Mouse (Mus musculus) limb, embryonic 12.5 days (tissue): ENCODE measurements around the gene Cd80. TPM values are rescaled to one million over a fixed set of nuclear protein-coding genes. Genes with fewer than 3 reads are reported as not detected.

Experiments used
- ATAC-seq: fragments of 200-750 bp; cut with Nextera tagmentation; 2 replicates; pipeline ENCODE4 v1.8.0; 2017; ENCODE audit warnings: low read depth, moderate TSS enrichment; ENCODE audit not compliant: insufficient number of reproducible peaks, insufficient read depth, low FRiP score, low TSS enrichment
- H3K27ac ChIP-seq: fragments of 300-500 bp; sonication (generic); 2 replicates; pipeline ENCODE4 v1.5.1; 2016; ENCODE audit warnings: mild to moderate bottlenecking, moderate library complexity
- H3K27me3 ChIP-seq: fragments of 300-500 bp; sonication (generic); 2 replicates; pipeline ENCODE4 v1.6.1; 2016; ENCODE audit warnings: mild to moderate bottlenecking, moderate library complexity
- H3K36me3 ChIP-seq: fragments of 300-500 bp; sonication (generic); 2 replicates; pipeline ENCODE4 v1.6.1; 2016; ENCODE audit warnings: mild to moderate bottlenecking, moderate library complexity
- H3K4me1 ChIP-seq: fragments of 300-500 bp; sonication (generic); replicated peaks from 2 replicates; pipeline ENCODE4 v1.6.1; 2016
- H3K4me2 ChIP-seq: fragments of 300-500 bp; sonication (generic); 2 replicates; pipeline ENCODE4 v1.6.1; 2016; ENCODE audit warnings: mild to moderate bottlenecking, moderate library complexity
- H3K4me3 ChIP-seq: fragments of 300-500 bp; sonication (generic); replicated peaks from 2 replicates; pipeline ENCODE4 v1.5.1; 2016; ENCODE audit warnings: mild to moderate bottlenecking
- H3K9ac ChIP-seq: fragments of 300-500 bp; sonication (generic); replicated peaks from 2 replicates; pipeline ENCODE4 v1.6.1; 2016; ENCODE audit warnings: mild to moderate bottlenecking, moderate library complexity
- H3K9me3 ChIP-seq: fragments of 300-500 bp; sonication (generic); 2 replicates; pipeline ENCODE4 v1.6.1; 2016; ENCODE audit warnings: mild to moderate bottlenecking, moderate library complexity
- WGBS: fragments of 180-500 bp; shearing (Covaris S2); methylation state at CpG from one replicate; pipeline ENCODE4 v1.1.7; 2016; 5-methylcytosine and 5-hydroxymethylcytosine counted together
- polyA plus RNA-seq: library from polyadenylated mRNA; unstranded; fragments of >200 nt; fragmentation: Nextera tagmentation; extraction: Ambion mirVana; gene quantifications from 2 replicates; pipeline ENCODE4 v1.2.1, GENCODE M21; 2016

The Cd80 gene
- polyA plus RNA-seq, 1 experiment from 2014 or later: 0.41 TPM

- Histone ChIP-seq H3K4me3 (no peak overlapping the region), H3K27me3 (no peaks in the 10 kb centered on the region), H3K36me3 (no peaks in the 10 kb centered on the region), H3K4me2 (no peak overlapping the region), H3K4me1 (no peaks in the 10 kb centered on the region), H3K9me3 (no peaks in the 10 kb centered on the region), H3K9ac (no peak overlapping the region), H3K27ac (no peak overlapping the region)
- no peak for ATAC-seq
- WGBS: 81% methylated on average over 7 of the region's 7 CpGs
These were observed 6.8 kb downstream of the Cd80 start for GRCm38 (mm10) chr16:38462161-38462560.

DNA sequence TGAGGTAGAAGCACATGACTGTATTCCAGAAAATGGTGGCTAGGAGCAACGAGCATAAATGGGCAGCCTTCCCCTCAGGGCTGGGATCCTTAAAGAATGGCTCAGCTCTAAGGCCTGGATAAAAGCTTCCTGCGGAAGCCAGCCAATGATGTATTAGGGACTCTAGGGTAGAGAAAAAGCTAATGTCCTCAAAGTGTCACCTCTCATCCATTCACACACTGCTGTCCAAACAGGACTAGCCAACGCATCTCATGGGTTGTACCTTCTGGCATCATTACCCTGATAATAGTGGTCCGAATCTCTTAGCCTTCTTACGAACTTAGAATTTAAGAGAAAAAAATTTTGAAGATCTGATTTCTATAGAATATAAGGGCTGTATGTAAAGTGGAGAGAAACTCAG, 7.9 kb downstream of the Cd80 start:
- no peaks in the 10 kb centered on the region for H3K4me1 ChIP-seq
- H3K36me3 ChIP-seq: no peaks in the 10 kb centered on the region
- H3K9ac ChIP-seq: no peak overlapping the region
- H3K4me3 ChIP-seq: no peak overlapping the region
- H3K9me3 ChIP-seq: no peaks in the 10 kb centered on the region
- no peak overlapping the region for H3K4me2 ChIP-seq
- no peak overlapping the region for H3K27ac ChIP-seq
- H3K27me3 ChIP-seq: no peaks in the 10 kb centered on the region
- no peak for ATAC-seq
- 88% methylated on average over 5 of the region's 5 CpGs for WGBS

DNA sequence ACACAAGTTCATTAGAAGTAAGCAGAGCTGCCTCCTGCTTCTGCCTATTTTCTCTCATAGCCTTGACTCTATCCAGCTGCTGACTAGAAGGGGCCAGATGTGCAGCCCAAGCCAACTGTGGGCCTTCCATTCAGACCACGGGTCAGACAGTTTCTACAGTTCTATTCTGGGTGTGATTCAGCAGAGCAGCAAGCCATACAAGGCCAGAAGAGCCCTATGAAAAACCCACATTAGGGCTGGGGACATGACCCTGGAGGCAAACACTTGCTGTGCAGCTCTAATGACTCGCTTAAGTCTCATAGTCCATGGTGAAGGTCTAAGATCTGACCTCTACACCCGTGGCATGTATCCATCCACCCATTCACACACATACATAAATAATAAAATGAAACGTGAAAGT, 10.7 kb downstream of the Cd80 start:
- Histone ChIP-seq H3K4me2 (no peak overlapping the region), H3K27me3 (no peaks in the 10 kb centered on the region), H3K4me3 (no peak overlapping the region), H3K4me1 (no peaks in the 10 kb centered on the region), H3K9me3 (no peaks in the 10 kb centered on the region), H3K27ac (no peak overlapping the region), H3K36me3 (no peaks in the 10 kb centered on the region), H3K9ac (no peak overlapping the region)
- 72% methylated on average over 4 of the region's 4 CpGs for WGBS
- no peak for ATAC-seq

DNA sequence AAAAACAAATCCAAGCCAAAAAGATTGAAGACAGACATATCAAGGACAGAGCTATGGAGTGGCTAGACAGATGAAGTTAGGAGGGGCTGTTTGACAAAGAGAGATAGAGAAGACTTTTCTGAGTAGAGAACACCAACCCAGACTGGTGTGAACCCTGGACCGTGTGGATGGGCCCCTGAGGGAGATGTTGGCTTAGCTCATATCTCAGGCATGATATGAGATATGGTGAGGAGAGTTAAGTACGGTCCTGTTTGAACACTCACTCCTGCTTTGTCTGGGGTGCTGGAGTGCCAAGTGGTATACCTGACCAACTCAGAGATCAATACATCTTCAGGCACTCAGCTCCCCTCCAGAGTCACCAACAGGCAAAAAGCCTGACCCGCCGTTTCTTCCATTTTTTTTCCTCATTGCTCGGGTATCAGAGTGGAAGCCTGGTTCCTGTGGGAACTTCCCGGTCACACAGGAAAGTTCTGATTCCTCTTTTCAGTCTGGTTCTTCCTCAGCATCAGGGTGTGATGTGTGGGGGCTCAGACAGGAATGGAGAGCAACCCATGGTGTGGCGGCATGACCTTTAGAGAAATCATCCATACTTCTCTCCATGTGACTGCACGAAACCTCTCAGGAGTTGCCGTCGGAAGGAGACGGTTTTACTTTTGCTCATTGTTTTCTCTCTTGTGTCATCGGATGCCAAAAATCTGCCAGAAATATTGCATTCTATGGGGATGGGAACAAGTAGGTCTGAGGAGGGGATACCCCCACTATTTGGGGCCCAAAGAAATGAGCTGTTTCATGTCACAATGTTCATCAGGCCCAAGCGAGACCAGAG, 11.9 kb downstream of the Cd80 start:
- H3K4me3 ChIP-seq: no peak overlapping the region
- WGBS: 88% methylated on average over 13 of the region's 13 CpGs

DNA sequence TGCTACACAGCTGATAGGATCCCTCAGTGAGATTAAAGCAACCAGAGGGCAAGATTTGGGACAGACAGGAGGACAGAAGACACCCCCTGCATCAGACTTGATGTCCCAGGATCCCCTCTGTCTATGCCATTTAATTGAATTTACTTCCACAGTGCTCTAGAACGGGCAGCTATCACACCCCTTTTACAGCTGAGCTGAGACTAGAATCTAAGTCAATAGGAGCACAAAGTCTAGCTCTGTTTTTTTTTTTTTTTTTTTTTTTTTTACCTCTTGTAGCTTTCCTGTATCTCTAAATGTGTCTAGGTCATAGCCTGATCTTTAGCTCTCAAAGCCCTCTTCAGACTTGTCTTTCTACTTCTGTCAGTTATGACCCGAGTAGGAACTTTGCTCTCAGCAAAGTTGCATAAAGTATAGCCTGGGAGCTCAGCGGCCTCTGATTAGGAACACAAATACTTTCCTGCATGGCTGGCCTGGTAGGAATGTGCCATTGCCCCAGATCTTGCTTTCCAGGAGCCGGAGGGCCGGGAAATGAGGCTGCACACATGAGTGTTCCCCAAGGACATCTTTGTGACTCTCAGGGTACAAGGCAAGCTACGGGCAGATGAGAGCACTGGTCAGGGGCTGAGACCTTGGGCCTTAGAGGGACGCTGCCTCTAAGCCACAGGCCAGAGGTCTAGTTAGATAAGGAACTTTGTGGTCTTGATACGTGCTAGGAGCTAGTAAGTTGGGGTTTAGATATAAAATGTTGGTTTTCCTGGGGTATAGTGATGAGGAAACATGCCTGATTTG, 12.8 kb downstream of the Cd80 start:
- no peak overlapping the region for H3K4me3 ChIP-seq
- H3K9ac ChIP-seq: no peak overlapping the region
- no peak overlapping the region for H3K27ac ChIP-seq
- WGBS: 82% methylated on average over 8 of the region's 8 CpGs
- no peak overlapping the region for H3K4me2 ChIP-seq
- ATAC-seq: no peak
- no peaks in the 10 kb centered on the region for H3K27me3 ChIP-seq
- H3K36me3 ChIP-seq: no peaks in the 10 kb centered on the region
- H3K9me3 ChIP-seq: no peaks in the 10 kb centered on the region
- no peaks in the 10 kb centered on the region for H3K4me1 ChIP-seq

More for the DNA sequence above, 11.9 kb downstream of the Cd80 start:
- Histone ChIP-seq H3K36me3 (no peaks in the 10 kb centered on the region), H3K27me3 (no peaks in the 10 kb centered on the region), H3K9me3 (no peaks in the 10 kb centered on the region), H3K4me2 (no peak overlapping the region), H3K9ac (no peak overlapping the region), H3K4me1 (no peaks in the 10 kb centered on the region), H3K27ac (no peak overlapping the region)
- no peak for ATAC-seq

- H3K27me3 ChIP-seq: no peaks in the 10 kb centered on the region
- H3K27ac ChIP-seq: no peak overlapping the region
- no peak for ATAC-seq
- no peak overlapping the region for H3K4me3 ChIP-seq
- H3K4me1 ChIP-seq: no peaks in the 10 kb centered on the region
- no peak overlapping the region for H3K9ac ChIP-seq
- H3K4me2 ChIP-seq: no peak overlapping the region
- 36% methylated on average over 3 of the region's 3 CpGs for WGBS
- no peaks in the 10 kb centered on the region for H3K36me3 ChIP-seq
- H3K9me3 ChIP-seq: no peaks in the 10 kb centered on the region
These were observed 13.3 kb downstream of the Cd80 start for GRCm38 (mm10) chr16:38468706-38469018.

DNA sequence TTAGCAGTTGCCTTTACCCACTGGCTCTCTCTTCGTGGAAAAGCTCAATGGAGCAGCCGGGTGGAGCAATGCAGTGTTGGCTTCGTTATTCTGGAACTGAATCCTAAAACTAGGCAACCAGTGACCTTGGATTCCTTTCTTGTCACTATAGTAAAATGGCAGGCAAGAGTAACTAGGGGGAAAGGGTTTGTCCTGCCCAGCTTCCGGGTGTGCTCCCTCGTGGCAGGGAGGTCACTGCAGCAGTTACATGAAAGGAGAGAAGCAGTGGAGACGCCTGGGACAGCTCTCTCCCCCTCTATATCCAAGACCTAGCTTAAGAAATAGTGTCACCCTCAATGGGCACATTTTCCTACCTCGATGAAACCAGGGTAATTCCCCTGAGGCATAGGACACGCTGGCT, 14.1 kb downstream of the Cd80 start:
- WGBS: 79% methylated on average over 8 of the region's 8 CpGs
- no peaks in the 10 kb centered on the region for H3K27me3 ChIP-seq
- H3K9me3 ChIP-seq: no peaks in the 10 kb centered on the region
- ATAC-seq: no peak
- H3K4me3 ChIP-seq: no peak overlapping the region
- H3K9ac ChIP-seq: no peak overlapping the region
- H3K27ac ChIP-seq: no peak overlapping the region
- no peaks in the 10 kb centered on the region for H3K36me3 ChIP-seq
- no peak overlapping the region for H3K4me2 ChIP-seq
- H3K4me1 ChIP-seq: no peaks in the 10 kb centered on the region

DNA sequence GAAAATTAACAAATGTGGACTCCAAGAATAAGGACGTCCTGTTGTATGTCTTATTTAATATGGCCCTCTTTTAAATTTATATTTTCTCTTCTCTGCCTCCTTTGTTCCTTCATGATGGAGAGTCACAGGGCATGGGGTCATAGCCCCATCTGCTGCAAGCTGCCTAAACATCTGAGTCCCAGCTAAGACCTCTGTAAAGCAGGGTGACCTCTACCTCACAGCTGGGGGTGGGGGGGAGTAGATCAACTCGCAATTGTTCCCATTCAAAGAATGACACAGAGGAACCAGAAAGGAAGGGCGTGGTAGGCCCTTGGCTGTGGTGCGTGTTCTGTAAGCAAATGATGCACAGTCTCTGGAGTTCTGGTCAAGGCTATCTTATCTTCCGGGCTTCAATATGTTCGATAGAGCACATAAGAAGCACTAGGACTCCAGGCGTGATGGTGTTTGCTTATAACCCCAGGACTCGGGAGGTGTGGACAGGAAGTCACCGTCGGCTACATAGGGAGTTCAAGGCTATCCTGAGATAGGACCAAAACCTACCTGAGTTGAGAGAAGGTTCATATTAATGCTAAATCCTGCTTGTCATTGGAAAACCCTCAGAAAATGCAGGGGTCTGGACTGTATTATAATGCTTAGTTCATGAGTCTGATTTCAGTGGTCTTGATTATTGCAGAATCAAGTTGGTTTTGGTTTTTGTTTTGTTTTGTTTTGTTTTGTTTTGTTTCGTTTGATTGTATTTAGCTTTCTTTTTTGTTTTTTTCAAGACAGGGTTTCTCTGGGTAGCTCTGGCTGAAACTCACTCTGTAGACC, 16.5 kb downstream of the Cd80 start:
- 83% methylated on average over 11 of the region's 11 CpGs for WGBS
- H3K4me1 ChIP-seq: peaks cover 5% of the 10 kb centered on the region; the same call in 1 of the 2 replicates
- H3K36me3 ChIP-seq: no peaks in the 10 kb centered on the region
- H3K27ac ChIP-seq: no peak overlapping the region
- no peak for ATAC-seq
- H3K27me3 ChIP-seq: no peaks in the 10 kb centered on the region
- no peaks in the 10 kb centered on the region for H3K9me3 ChIP-seq
- no peak overlapping the region for H3K4me3 ChIP-seq
- no peak overlapping the region for H3K9ac ChIP-seq
- H3K4me2 ChIP-seq: no peak overlapping the region

GRCm38 (mm10) chr16:38472507-38472873, 17.1 kb downstream of the Cd80 start:
- no peak overlapping the region for H3K9ac ChIP-seq
- WGBS: 87% methylated on average over 5 of the region's 5 CpGs
- H3K4me3 ChIP-seq: no peak overlapping the region
- no peak overlapping the region for H3K4me2 ChIP-seq
- H3K27me3 ChIP-seq: no peaks in the 10 kb centered on the region
- no peaks in the 10 kb centered on the region for H3K36me3 ChIP-seq
- no peak for ATAC-seq
- no peak overlapping the region for H3K27ac ChIP-seq
- peaks cover 8% of the 10 kb centered on the region; the same call in 1 of the 2 replicates for H3K4me1 ChIP-seq
- no peaks in the 10 kb centered on the region for H3K9me3 ChIP-seq

DNA sequence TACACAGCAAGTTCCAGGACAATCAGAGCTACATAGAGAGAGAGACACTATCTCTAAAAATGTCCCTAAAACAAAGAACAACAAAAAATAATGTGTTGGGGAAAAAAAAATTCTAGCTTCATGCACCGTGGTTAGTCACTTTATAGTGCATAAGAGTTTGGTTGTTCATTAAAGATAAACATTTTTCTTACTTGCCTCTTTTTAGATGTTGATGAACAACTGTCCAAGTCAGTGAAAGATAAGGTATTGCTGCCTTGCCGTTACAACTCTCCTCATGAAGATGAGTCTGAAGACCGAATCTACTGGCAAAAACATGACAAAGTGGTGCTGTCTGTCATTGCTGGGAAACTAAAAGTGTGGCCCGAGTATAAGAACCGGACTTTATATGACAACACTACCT, 18.3 kb downstream of the Cd80 start:
- no peak overlapping the region for H3K27ac ChIP-seq
- no peak for ATAC-seq

GRCm38 (mm10) chr16:38474677-38475286, 19.4 kb downstream of the Cd80 start:
- Histone ChIP-seq H3K4me3 (no peak overlapping the region), H3K4me1 (peaks cover 8% of the 10 kb centered on the region; the same call in 1 of the 2 replicates), H3K4me2 (no peak overlapping the region), H3K36me3 (no peaks in the 10 kb centered on the region), H3K9ac (no peak overlapping the region), H3K27me3 (no peaks in the 10 kb centered on the region; the same call in 1 of the 2 replicates), H3K27ac (no peak overlapping the region), H3K9me3 (no peaks in the 10 kb centered on the region)
- 88% methylated on average over 9 of the region's 9 CpGs for WGBS
- ATAC-seq: no peak

More for the DNA sequence above, 18.3 kb downstream of the Cd80 start:
- WGBS: 88% methylated on average over 5 of the region's 5 CpGs
- Histone ChIP-seq H3K4me1 (peaks cover 8% of the 10 kb centered on the region; the same call in 1 of the 2 replicates), H3K9me3 (no peaks in the 10 kb centered on the region), H3K9ac (no peak overlapping the region), H3K4me2 (no peak overlapping the region), H3K4me3 (no peak overlapping the region), H3K27me3 (no peaks in the 10 kb centered on the region; the same call in 1 of the 2 replicates), H3K36me3 (no peaks in the 10 kb centered on the region)
